Mouse (Mus musculus) spleen, postnatal 36 days (tissue): ENCODE data around the gene Tpbpb.
A peak's percentile ranks its signal among the peaks of the same experiment; 100 is the strongest.
"Not testable (repeated sequence)": the region's sequence is repeated elsewhere in the genome, so short reads cannot be mapped to it uniquely, and the experiment has no call there.

Experiments used
- DNase-seq, 2 experiments: peaks; one replicate each; pipeline ENCODE4 v3.0.0; 2022; ENCODE audit warnings: low spot score in 2 of 2, mixed read lengths in 1 of 2

The Tpbpb gene

DNA sequence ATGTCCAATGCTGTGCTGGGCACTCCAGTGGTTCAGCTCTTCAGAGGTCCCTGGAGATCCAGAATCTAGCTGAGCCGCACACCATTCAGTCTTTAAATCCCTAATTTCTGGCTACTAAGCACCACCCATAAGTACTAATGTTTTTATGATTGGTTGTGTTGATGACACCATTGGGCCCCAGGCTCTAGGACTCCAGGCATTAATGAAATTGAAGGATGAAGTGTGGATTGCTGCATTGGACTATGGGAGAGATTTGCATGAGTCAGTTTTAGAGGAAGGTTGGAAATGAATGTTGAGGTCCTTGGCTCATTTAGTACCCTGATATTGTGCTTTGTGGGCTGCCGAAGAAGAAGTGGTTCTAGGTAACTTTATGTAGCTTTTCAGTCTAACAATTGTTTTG lies at the start of gene Tpbpb:
Gene Tpbpb (minus strand): TSS at position 101 of the 400 bp plus-strand sequence.
- not testable (repeated sequence) for DNase-seq

DNA sequence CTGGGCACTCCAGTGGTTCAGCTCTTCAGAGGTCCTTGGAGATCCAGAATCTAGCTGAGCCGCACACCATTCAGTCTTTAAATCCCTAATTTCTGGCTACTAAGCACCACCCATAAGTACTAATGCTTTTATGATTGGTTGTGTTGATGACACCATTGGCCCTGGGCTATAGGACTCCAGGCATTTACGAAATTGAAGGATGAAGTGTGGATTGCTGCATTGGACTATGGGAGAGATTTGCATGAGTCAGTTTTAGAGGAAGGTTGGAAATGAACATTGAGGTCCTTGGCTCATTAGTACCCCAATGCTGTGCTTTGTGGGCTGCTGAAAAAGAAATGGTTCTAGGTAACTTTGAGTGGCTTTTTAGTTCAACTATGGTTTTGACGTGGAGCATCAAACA lies 37.2 kb upstream of the Tpbpb start, which contains the start of gene Tpbpa:
Gene Tpbpa (minus strand): TSS at position 101 of the 400 bp plus-strand sequence.
- DNase-seq = not testable (repeated sequence)

DNA sequence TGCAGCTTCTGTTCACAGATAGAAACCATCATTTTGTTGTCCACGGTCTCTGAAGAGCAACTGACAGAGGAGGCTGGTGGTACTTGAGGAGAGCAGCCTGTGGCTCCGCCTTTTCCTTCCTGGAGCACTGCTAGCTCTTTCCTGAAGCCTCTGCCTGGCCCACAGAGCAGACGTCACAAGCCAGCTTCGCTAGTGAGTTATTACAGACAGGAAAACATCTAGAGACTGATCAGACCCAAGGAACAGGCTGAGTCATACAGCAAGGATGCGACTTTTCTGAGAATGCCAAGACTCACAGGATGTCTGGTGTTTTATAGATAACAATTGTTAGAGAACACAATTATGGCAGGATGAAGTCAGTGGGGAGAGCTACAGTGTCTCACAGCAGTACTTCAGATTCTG lies 31.8 kb upstream of the Tpbpb start, which contains the start of the genes Gm49391 and Ctla2a:
Gene Gm49391 (minus strand): TSS at position 72 of the 402 bp plus-strand sequence.
Gene Ctla2a (minus strand): TSS at position 126 of the 402 bp plus-strand sequence.
- DNase-seq = peak; percentile 5 to 15

DNA sequence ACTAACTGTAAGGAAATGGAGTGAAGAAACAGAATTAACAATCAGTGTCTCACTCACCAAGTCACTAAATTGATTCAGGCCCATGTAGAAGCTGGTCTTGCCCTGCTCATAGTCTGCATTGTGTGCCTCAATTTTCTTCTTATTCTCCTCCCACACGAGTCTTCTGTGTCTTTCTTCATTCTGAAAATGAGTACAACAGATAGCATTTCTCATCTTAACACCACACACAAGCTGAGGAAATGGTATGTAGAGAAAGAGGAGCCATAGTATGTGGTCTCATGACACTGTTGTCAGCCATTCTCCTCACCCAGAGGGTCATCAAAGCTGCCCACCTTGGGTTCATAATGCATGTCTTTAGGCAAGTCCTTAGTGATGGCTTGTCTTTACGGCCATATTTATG lies 30.8 kb upstream of the Tpbpb start, which contains the start of gene Gm49393:
Gene Gm49393 (minus strand): TSS at position 101 of the 400 bp plus-strand sequence.
- DNase-seq = not testable (repeated sequence)

DNA sequence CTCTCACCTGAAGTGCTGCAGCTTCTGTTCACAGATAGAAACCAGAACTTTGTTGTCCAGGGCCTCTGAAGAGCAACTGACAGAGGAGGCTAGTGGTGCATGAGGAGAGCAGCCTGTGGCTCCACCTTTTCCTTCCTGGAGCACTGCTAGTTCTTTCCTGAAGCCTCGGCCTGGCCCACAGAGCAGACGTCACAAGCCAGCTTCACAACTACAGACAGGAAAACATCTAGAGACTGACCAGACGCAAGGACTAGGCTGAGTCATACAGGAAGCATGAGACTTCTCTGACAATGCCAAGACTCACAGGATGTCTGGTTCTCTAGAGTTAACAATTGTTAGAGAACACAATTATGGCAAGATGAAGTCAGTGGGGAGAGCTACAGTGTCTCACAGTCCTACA lies 7.4 kb downstream of the Tpbpb start, which contains the start of gene Ctla2b:
Gene Ctla2b (minus strand): TSS at position 120 of the 400 bp plus-strand sequence.
- DNase-seq = peak; percentile 14 to 34

DNA sequence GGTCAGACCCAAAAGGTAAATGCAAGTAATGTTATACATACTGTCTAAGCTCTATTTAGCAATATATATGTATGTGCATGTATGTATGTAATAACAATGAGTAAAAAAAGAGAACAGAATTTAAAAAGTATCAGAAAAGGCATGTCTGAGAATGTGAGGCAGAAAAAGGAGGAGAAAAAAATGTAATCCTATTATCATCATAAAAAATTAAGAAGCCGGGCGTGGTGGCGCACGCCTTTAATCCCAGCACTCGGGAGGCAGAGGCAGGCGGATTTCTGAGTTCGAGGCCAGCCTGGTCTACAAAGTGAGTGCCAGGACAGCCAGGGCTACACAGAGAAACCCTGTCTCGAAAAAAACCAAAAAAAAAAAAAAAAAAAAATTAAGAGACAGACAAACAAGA lies 7.9 kb downstream of the Tpbpb start, which contains the start of gene Gm49392:
Gene Gm49392 (minus strand): TSS at position 101 of the 400 bp plus-strand sequence.
- DNase-seq = not testable (repeated sequence)

DNA sequence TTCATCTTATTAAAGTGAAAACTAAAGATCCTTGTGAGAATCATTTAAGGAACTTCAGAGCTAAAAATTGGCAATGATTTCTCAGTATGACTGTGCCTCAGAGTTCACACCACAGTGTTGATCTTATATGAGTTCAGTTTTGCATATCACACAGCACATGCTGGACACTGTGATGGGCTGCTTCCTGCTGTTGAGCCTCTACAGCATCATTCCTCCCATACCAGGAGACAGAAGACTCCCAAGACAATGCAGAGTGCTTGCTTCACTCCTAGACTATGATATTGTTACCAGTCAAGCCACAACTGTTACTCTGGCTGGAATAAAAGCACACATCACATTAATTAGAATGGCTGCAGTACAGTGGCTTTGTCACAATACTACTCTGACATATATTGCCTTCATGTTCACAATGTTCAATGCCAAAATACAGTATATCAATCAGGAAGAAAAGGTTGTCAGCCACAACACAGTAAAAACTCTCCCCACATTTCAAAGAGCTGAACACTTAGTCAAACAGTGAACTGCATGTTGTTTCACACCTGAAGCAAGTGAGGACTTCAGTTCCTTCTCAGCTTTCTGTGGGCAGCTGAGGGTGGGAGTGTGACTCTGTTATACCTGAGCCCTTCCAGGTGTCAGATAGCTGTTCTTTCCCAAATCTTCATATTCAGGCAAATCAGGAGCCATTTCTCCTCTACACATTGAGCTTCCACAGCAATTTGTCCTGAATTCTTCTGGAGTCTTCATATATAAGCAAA lies 9.1 kb downstream of the Tpbpb start:
- no peak for DNase-seq

DNA sequence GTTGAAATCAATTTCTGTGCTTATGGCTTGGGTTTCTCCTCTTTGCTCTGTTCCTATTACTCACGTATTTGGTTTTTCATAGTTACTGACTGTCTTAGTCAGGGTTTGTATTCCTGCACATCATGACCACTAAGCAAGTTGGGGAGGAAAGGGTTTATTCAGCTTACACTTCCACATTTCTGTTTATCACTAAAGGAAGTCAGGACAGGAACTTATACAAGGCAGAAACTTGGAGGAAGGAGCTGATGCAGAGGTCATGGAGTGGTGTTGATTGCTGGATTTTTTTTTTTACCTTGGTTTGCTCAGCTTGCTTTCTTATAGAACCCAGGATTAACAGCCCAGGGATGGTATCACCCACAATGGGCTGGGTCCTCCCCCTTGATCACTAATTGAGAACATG lies 12.4 kb downstream of the Tpbpb start:
- DNase-seq = no peak

DNA sequence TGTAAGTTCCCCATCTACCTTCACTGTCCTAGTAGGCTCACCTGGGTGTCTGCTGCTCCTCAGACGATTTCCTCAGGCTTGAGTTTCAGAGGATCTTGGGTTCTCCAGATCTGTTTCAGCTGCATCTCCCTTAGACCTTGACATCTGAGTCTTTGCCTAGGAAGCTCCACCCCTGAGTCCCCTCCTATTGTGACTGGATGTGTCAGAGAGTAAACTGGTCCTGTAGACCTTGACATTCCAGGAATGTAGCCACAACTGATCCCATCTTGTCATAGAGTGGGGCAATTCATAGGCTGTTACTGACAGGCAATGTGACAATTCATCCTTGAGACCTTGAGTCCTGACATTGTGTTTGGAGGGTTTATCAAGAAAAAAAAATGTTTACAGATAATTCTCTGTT lies 40.4 kb downstream of the Tpbpb start, which contains the start of gene 4930486L24Rik:
Gene 4930486L24Rik (minus strand): TSS at position 195 of the 400 bp plus-strand sequence.
- no peak for DNase-seq
